Mouse (Mus musculus): Measurements from ENCODE around the gene Nxnl1.

Nxnl1 gene

DNA sequence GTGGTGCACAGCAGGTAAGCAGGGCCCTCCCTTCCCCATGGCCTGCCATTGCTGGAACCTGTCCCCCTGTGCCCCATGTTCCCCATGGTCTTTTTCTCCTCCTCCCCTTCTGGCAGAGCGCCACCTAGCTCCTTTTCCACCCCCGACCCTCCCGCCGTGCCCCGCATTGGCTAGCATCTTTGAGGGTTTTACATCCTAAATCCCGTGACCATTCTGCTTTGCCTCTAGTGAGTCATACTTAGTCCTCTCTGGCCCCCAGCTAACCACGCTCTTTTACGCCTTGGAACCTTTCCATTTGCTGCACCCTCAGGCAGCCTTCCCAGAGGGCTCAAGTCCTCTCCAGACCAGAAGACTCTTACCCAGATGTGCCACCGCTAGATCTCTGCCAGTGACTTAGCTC is 13.8 kb upstream of the Nxnl1 start:
- peak; percentile 49 for DNase-seq (ENCODE audit: low read depth)

- DNase-seq (ENCODE audit: low read depth) = no peak
These were observed 13.1 kb upstream of the Nxnl1 start for GRCm38 (mm10) chr8:71579476-71579875.

DNA sequence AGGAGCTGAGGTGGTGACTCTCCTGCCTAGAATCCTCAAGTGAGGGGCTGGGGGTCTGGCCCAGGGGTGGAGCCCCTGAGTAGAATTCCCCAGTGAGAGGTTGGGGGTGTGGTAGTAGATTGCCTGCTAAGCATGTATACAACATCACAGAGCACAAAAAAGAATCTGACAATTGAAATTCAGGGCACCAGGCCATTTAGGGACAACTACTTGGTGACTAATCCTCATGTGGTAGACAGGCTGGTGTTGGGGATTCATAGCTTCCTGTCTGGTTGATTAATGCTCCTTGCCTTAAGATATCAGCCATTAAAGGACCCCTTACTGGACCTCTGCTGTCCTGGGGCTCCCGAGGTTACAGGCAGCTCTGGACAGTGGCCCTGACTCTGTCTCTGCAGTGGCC is 12.6 kb upstream of the Nxnl1 start:
- no peak for DNase-seq (ENCODE audit: low read depth)

- no peak for DNase-seq (ENCODE audit: low read depth)
These were observed 11.5 kb upstream of the Nxnl1 start for GRCm38 (mm10) chr8:71577856-71578387.

DNA sequence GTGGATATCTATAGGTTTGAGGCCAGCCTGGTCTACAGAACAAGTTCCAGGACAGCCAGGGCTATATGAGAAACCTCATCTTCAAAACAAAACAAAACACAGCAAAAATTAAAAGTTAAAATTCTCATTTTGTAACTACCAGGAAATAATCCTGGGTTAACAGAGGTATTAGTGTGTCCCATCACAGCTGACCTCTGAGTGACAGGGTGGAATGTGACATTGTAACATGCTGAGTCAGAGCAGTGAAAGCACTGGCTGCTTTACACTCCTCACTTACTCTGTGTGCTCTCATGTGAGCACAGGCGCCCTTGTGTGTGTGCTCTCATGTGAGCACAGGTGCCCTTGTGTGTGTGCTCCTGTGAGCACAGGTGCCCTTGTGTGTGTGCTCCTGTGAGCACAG is 8.6 kb upstream of the Nxnl1 start:
- no peak for DNase-seq (ENCODE audit: low read depth)

- no peak for DNase-seq (ENCODE audit: low read depth)
These were observed 8.0 kb upstream of the Nxnl1 start for GRCm38 (mm10) chr8:71574426-71574825.

- DNase-seq (ENCODE audit: low read depth) = peak; percentile 70
These were observed 6.6 kb upstream of the Nxnl1 start for GRCm38 (mm10) chr8:71572847-71573633.

- DNase-seq (ENCODE audit: low read depth) = no peak
These were observed 5.7 kb upstream of the Nxnl1 start for GRCm38 (mm10) chr8:71572077-71572476.

- peak; percentile 91 for DNase-seq (ENCODE audit: low read depth)
These were observed 4.0 kb upstream of the Nxnl1 start for GRCm38 (mm10) chr8:71570291-71570954.

GRCm38 (mm10) chr8:71569366-71570290 is 3.2 kb upstream of the Nxnl1 start:
- DNase-seq (ENCODE audit: low read depth) = no peak

DNA sequence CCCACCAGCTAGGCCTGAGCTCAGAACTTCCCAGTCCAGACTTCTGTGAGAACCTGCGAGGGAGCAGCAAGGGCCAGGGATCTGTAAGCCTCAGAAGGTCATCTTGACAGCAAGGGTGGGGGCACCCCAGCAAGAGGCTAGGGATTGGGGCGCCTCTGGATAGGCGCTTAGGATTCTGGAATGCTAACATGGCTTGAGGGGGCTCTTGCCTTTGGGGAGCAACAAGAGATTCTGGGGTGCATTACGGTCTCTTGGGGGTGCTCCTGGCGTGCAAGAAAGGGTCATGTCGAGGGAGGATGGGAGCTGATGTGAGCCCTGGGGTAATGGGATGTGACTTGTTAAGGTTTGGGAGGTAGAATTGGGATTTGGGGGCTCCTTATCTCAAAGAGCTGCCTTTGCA is 2.5 kb upstream of the Nxnl1 start:
- DNase-seq (ENCODE audit: low read depth) = no peak

DNA sequence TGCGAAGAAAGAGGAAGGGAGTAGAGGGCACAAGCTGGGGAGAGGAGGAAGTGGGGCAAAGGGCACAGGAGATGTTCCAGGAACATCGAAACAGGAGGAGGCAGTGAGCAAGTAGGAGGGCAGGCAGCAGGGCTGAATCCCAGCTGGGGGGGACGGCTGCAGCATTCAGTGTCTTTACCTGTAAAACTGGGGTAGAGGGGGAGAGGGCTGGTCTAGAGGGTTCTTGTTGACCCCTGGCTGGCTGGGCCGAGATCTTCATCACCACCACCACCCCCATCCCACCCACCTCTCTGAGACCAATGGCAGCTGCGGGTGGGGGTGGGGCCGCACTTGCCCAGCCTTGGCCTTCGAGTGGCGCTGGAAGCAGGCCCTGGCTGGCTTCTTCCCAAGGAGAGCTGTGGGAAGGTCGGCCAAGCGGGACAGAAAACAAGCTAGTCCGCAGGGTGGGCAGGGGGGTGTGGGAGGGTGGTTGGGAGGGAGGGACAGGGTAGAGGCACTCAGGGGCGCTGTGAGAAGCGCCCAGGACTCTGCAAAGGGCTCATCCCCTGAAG is 2.1 kb upstream of the Nxnl1 start, which contains the start of gene Slc27a1:
Slc27a1 (plus strand) TSS at position 496 of the 551 bp plus-strand sequence.
- DNase-seq (ENCODE audit: low read depth) = no peak

DNA sequence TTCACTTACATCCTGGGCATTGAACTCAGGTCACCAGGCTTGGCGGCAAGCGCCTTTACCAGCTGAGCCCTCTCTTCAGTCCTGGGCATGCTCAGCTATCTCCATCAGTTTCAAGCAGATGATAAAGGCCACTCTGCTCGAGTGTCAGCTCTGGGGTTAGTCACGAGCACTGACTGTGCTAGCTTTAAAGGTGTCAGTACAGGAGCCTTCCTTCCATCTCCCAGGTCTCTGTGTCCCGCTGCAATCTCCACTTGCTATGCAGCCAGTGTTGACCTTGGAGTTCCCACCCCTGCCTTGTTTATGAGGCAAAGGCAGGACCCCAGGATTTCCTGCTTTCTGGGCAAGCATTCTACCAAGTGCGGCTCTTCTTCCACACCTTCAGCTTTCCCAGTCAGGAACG is 1.2 kb upstream of the Nxnl1 start:
- no peak for DNase-seq (ENCODE audit: low read depth)

GRCm38 (mm10) chr8:71563992-71564391 is 2.4 kb downstream of the Nxnl1 start:
- DNase-seq (ENCODE audit: low read depth) = no peak

- no peak for DNase-seq (ENCODE audit: low read depth)
These were observed 3.6 kb downstream of the Nxnl1 start for GRCm38 (mm10) chr8:71562751-71563150.

- DNase-seq (ENCODE audit: low read depth) = peak; percentile 64
These were observed 5.0 kb downstream of the Nxnl1 start for GRCm38 (mm10) chr8:71561401-71561800.

GRCm38 (mm10) chr8:71560765-71561164 is 5.6 kb downstream of the Nxnl1 start:
- DNase-seq (ENCODE audit: low read depth) = no peak

DNA sequence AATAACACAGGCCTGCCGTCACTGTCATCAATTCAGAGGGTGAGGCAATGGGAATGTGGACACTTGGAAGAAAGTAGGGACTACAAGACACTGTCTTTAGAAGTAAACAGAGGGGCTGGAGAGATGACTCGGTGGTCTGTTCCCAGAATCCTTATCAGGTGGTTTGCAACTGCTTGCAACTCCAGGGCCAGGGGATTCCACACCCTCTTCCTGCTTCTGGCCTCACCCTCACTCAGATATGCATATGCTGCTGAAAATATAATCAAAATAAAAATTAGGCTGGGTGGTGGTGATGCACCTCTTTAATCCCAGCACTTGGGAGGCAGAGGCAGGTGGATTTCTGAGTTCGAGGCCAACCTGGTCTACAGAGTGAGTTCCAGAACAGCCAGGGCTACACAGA is 6.3 kb downstream of the Nxnl1 start:
- no peak for DNase-seq (ENCODE audit: low read depth)

GRCm38 (mm10) chr8:71558958-71559690 is 7.3 kb downstream of the Nxnl1 start:
- no peak for DNase-seq (ENCODE audit: low read depth)

GRCm38 (mm10) chr8:71558071-71558957 is 8.1 kb downstream of the Nxnl1 start, which contains the start of gene Tmem221:
Gene Tmem221 (minus strand): TSS chr8:71558871.
- DNase-seq (ENCODE audit: low read depth) = no peak
